Mouse (Mus musculus): ENCODE measurements around the gene Rnf180. TPM values are rescaled to one million over a fixed set of nuclear protein-coding genes. Genes with fewer than 3 reads are reported as not detected.
A peak's percentile ranks its signal among the peaks of the same experiment; 100 is the strongest.

Rnf180 gene
- polyA plus RNA-seq, 1 experiment, result 4.2 TPM

DNA sequence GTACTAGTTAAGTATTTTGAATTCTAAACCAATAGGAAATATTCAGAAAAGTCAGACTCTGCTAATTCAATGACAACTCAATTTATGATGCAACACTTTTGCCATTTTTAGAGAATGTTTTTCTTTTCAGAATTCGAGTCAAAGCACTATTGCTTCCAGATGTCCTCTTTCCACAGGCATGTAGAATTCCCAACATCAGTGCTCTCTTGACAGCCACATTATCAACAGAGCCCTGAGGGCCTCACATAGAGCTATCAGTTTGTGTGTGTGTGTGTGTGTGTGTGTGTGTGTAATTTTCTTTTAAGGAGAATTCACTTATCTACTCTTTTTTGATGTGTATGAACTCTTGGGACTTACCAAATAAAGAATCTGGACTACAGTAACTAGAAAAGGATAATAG lies 147.8 kb downstream of the Rnf180 start:
- DNase-seq (ENCODE audit: low read depth, low spot score), result no peak
- 45% methylated on average over 1 of the region's 1 CpGs for WGBS

DNA sequence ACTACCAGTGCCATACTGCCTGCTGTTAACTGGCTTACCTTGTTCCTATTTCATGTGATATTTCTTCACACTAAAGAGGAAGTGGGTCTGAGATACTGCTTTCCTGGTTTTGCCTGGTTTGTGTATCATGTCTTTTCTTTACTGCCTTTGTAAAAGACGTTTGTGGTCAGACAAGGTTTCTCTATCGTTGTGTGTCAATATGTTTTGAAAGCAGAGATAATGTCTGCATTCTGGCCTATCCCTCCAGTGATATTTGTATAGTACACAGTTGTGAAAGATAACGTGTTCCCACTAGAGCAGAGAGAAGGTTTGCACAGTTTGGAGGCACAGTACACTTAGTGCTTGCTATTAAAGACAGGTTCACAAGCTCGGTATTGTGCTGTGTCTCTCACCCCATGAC lies 154.7 kb downstream of the Rnf180 start:
- no peak for DNase-seq (ENCODE audit: low read depth, low spot score)
- WGBS, result 18% methylated on average over 4 of the region's 4 CpGs

- DNase-seq (ENCODE audit: low read depth, low spot score), result no peak
- 54% methylated on average over 5 of the region's 5 CpGs for WGBS
These were observed 160.2 kb downstream of the Rnf180 start for GRCm38 (mm10) chr13:105134397-105134796.

- DNase-seq (ENCODE audit: low read depth, low spot score), result no peak
- 29% methylated on average over 2 of the region's 2 CpGs for WGBS
These were observed 161.8 kb downstream of the Rnf180 start for GRCm38 (mm10) chr13:105132776-105133175.

GRCm38 (mm10) chr13:105132370-105132769 lies 162.2 kb downstream of the Rnf180 start:
- 33% methylated on average over 6 of the region's 6 CpGs for WGBS
- DNase-seq (ENCODE audit: low read depth, low spot score), result peak; percentile 47

- DNase-seq (ENCODE audit: low read depth, low spot score), result no peak
- 72% methylated on average over 6 of the region's 6 CpGs for WGBS
These were observed 164.5 kb downstream of the Rnf180 start for GRCm38 (mm10) chr13:105130080-105130479.

DNA sequence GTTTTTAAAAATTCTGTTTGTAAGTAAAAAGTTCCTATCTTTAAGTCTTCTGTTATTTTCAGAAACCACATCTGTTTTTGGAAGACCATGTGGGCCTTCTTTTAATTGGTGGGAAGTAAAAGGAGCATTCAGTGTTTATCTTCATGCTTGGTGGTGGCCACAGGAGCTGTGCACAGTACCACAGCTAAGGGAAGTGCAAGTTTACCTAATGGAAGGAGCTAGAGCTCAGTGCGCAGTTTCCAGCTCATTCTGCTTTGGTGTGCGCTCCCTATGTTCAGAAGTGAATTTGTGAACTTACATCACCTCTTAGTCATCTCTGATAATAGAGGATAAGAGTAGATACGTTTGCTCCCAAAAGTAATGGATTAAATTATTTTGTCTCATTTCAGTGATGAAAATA lies 172.5 kb downstream of the Rnf180 start:
- no peak for DNase-seq (ENCODE audit: low read depth, low spot score)
- 56% methylated on average over 3 of the region's 3 CpGs for WGBS

- DNase-seq (ENCODE audit: low read depth, low spot score), result no peak
These were observed 173.0 kb downstream of the Rnf180 start for GRCm38 (mm10) chr13:105121617-105122016.

GRCm38 (mm10) chr13:105111599-105111998 lies 183.0 kb downstream of the Rnf180 start:
- 85% methylated on average over 6 of the region's 6 CpGs for WGBS
- DNase-seq (ENCODE audit: low read depth, low spot score), result no peak

DNA sequence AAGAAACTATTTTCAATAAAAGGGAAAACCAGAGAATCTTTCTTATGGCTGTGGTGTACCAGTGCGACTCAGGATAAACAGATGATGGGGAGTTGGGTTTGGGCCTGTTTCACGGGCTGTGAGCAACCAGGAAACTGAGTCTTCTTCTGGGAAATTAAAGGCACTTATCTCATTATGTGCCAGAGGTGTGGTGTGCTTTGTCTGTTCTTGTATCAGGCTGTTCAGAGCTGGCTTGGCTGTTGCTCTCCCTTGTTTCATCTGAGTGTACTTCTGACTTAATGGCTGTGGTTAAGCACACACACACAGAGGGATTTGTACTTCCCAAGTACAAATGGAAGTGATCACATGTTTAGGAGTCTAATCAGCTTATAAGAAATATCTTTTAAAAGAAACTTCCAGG lies 190.2 kb downstream of the Rnf180 start:
- WGBS, result 71% methylated on average over 2 of the region's 2 CpGs
- no peak for DNase-seq (ENCODE audit: low read depth, low spot score)

DNA sequence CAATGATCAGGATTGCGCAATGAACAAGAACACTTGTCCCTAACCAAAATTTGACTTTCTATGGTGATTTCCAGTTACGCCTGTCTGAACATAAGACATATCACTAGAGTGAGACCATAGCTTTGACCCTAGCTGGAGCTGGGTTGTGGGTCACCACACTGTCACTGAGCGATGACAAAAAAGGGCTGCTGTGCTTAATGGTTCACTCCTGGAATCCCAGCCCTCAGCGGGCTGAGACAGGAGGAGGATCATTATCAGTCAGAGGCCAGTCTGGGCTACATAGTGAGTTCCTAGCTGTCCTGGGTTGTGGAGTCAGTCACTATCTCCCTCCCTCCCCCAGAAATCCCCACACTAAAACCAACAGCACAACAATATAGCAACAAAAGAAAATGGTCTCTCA lies 193.9 kb downstream of the Rnf180 start:
- 93% methylated on average over 4 of the region's 4 CpGs for WGBS
- no peak for DNase-seq (ENCODE audit: low read depth, low spot score)

- WGBS, result 88% methylated on average over 2 of the region's 2 CpGs
These were observed 198.3 kb downstream of the Rnf180 start for GRCm38 (mm10) chr13:105096316-105096715.

DNA sequence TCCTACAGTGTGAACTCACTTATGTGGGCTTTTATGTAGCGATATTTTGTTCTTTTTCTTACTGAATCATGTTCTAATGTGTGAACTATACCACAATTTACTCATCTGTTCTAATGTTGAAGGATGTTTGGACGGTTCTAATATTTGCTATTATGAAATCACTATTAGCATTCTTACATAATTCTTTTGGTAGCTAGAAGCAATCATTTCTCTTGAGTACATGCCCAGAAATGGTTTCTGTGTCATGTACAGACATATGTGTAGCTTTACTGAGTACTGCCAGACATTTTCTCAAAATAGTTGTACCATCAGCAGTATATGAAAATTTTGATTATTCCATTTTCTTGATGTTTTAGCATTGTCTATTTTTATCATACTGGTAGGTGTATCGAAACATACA lies 205.3 kb downstream of the Rnf180 start:
- 90% methylated on average over 3 of the region's 3 CpGs for WGBS
- no peak for DNase-seq (ENCODE audit: low read depth, low spot score)

More at GRCm38 (mm10) chr13:105096316-105096715, 198.3 kb downstream of the Rnf180 start:
- DNase-seq (ENCODE audit: low read depth, low spot score), result no peak

GRCm38 (mm10) chr13:105081862-105082261 lies 212.8 kb downstream of the Rnf180 start, which contains the start of gene 4933425L06Rik:
Gene 4933425L06Rik, plus strand, starts transcription at chr13:105082122.
- no peak for DNase-seq (ENCODE audit: low read depth, low spot score)
- WGBS, result 90% methylated on average over 10 of the region's 10 CpGs

Other genes starting within 250 kb of the Rnf180 start
- gene Rgs7bp, start 239.9 kb downstream of the Rnf180 start, polyA plus RNA-seq (2012; rRNA removed), result 0.77 and 1.1 TPM in 2 replicates
- gene 4933425L06Rik, start 212.7 kb downstream of the Rnf180 start, polyA plus RNA-seq (2012; rRNA removed), result not detected in 2 replicates
- gene Htr1a, start 148.8 kb upstream of the Rnf180 start, polyA plus RNA-seq (2012; rRNA removed), result not detected in 2 replicates

Data from large intestine, adult 2 months (tissue).